Mouse (Mus musculus): ENCODE results near the gene Sbsn.
"Not testable (repeated sequence)": the region's sequence is repeated elsewhere in the genome, so short reads cannot be mapped to it uniquely, and the experiment has no call there.

The Sbsn gene

GRCm38 (mm10) chr7:30751086-30751669 is at the start of gene Sbsn:
Gene Sbsn (plus strand): TSS chr7:30751471.
- DNase-seq (ENCODE audit: low read depth): no peak

- DNase-seq (ENCODE audit: low read depth): no peak
Observed at GRCm38 (mm10) chr7:30706214-30706882, 44.9 kb upstream of the Sbsn start.

GRCm38 (mm10) chr7:30707441-30707840 is 43.8 kb upstream of the Sbsn start:
- DNase-seq (ENCODE audit: low read depth): no peak

GRCm38 (mm10) chr7:30711942-30712341 is 39.3 kb upstream of the Sbsn start, which contains the start of gene Atp4a:
Gene Atp4a (plus strand): TSS chr7:30712209.
- no peak for DNase-seq (ENCODE audit: low read depth)

- no peak for DNase-seq (ENCODE audit: low read depth)
Observed at GRCm38 (mm10) chr7:30717006-30717715, 34.1 kb upstream of the Sbsn start.

GRCm38 (mm10) chr7:30717716-30718046 is 33.6 kb upstream of the Sbsn start:
- DNase-seq (ENCODE audit: low read depth): no peak

- DNase-seq (ENCODE audit: low read depth): no peak
Observed at GRCm38 (mm10) chr7:30719669-30720068, 31.6 kb upstream of the Sbsn start.

- no peak for DNase-seq (ENCODE audit: low read depth)
Observed at GRCm38 (mm10) chr7:30721286-30721685, 30.0 kb upstream of the Sbsn start.

- no peak for DNase-seq (ENCODE audit: low read depth)
Observed at GRCm38 (mm10) chr7:30723274-30723953, 27.9 kb upstream of the Sbsn start.

- no peak for DNase-seq (ENCODE audit: low read depth)
Observed at GRCm38 (mm10) chr7:30728214-30728613, 23.1 kb upstream of the Sbsn start.

GRCm38 (mm10) chr7:30728739-30729395 is 22.4 kb upstream of the Sbsn start:
- no peak for DNase-seq (ENCODE audit: low read depth)

- DNase-seq (ENCODE audit: low read depth): peak; percentile 80
Observed at GRCm38 (mm10) chr7:30729396-30730063, 21.7 kb upstream of the Sbsn start, which contains the start of gene Tmem147. Gene Tmem147 (minus strand): TSS chr7:30729540.

- not testable (repeated sequence) for DNase-seq (ENCODE audit: low read depth)
Observed at GRCm38 (mm10) chr7:30730064-30730722, 21.1 kb upstream of the Sbsn start.

- DNase-seq (ENCODE audit: low read depth): no peak
Observed at GRCm38 (mm10) chr7:30736211-30736610, 15.1 kb upstream of the Sbsn start.

GRCm38 (mm10) chr7:30742570-30742969 is 8.7 kb upstream of the Sbsn start:
- not testable (repeated sequence) for DNase-seq (ENCODE audit: low read depth)

GRCm38 (mm10) chr7:30743617-30744016 is 7.7 kb upstream of the Sbsn start, which contains the start of gene Gapdhs:
Gene Gapdhs (minus strand): TSS chr7:30743681.
- not testable (repeated sequence) for DNase-seq (ENCODE audit: low read depth)

- no peak for DNase-seq (ENCODE audit: low read depth)
Observed at GRCm38 (mm10) chr7:30744022-30744598, 7.2 kb upstream of the Sbsn start.

GRCm38 (mm10) chr7:30747525-30748204 is 3.6 kb upstream of the Sbsn start:
- no peak for DNase-seq (ENCODE audit: low read depth)

- DNase-seq (ENCODE audit: low read depth): no peak
Observed at GRCm38 (mm10) chr7:30749824-30750606, 1.3 kb upstream of the Sbsn start.

All from fibroblast of lung, adult 2 months (primary cell).